Mouse (Mus musculus) testis, postnatal 10 days (tissue): ENCODE measurements at regions not wholly inside any gene's neighbourhood (a gene's known extent, or its start where the extent isn't known, plus 50 kb on each side); places are given as distances from the start of the nearest gene placed in this dataset.
"Not testable (repeated sequence)": the region's sequence is repeated elsewhere in the genome, so short reads cannot be mapped to it uniquely, and the experiment has no call there.

ENCODE experiments used
- DNase-seq: peaks from one replicate; pipeline ENCODE4 v3.0.0; 2021; ENCODE audit warnings: low spot score

GRCm38 (mm10) chr7:69167456-69167855, 418.4 kb upstream of the Arrdc4 start:
- no peak for DNase-seq

GRCm38 (mm10) chr7:69161916-69162315, 412.9 kb upstream of the Arrdc4 start:
- no peak for DNase-seq

DNA sequence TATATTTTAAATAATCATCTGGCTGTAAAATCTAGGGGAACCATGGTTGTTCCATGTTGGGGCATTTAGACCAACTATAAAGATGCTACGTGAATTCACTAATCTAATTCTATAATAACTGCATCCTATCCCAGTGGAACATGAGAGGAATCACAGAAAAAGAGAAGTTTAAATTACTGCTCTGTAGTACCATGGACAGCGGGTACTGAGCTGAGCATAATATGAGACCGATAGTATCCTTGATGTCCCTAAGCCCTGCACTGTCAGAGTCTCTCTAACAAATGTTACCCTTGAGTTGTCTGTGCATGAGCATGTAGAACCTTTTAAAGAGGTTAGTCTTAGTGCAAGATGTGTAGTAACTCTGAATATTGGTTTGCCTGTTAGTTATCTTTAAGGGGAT, 393.3 kb upstream of the Arrdc4 start:
- DNase-seq: no peak

DNA sequence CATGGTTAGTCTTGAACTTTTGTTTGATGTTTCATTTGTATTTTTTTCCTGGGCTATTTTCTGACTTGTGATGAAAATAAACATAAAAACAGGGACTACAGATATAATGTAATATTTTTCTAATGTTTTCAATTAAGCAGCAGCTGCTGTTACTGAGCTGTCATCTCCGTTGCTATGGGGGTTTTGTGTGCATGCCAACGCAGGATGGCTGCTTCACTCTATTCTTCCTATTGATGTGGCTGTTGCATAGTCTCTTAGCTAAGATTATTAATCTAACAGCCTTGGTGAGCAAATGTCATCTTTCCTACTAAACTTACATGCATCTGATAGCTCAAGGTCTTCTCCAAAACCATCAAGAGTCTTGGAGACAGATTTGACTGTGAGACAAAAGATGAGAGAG, 384.4 kb upstream of the Arrdc4 start:
- DNase-seq: no peak

- DNase-seq: not testable (repeated sequence)
These were observed 352.7 kb upstream of the Arrdc4 start for GRCm38 (mm10) chr7:69101770-69102169.

DNA sequence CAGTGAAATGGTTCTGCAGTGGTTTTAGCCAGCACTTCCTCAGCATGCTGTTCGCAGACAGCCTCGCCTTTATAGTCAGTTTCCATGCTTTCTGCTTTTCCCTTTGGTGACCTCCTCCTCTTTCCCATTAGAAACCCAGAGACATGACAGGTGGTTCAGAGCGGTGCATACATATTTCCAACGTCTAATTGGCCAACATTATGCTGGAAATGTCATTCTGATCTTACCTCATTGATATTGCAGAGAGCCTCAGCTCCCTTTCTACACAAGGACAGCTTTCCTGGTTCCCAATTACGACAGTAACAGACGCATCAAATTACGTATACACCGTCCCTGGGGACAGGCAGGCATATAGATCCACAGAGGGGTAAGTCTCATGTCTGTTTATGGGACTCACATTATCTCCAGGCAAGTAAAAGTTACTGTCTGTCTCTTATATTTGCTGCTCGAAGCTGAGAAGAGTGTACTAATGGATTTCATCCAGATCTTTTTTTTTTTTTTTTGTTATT, 348.6 kb upstream of the Arrdc4 start:
- DNase-seq: no peak

DNA sequence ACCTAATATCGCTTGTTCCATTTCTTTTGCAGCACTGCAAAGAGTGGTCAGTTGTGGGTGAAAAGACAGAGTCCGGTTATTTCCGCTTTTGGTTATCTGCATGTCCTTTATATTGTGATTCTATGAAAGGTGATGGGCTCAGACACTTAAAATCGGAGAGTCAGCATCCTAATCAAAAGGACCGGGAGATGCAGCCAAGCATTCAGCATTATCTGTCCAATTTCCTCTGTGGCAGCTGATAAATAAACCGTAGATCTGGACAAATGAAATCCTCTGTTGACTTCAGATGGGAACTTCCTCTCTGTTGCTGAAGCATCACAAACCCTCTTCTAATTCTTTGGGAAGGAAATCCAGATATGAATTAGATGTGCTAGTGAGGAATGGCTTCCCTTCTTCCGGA, 325.7 kb upstream of the Arrdc4 start:
- no peak for DNase-seq

DNA sequence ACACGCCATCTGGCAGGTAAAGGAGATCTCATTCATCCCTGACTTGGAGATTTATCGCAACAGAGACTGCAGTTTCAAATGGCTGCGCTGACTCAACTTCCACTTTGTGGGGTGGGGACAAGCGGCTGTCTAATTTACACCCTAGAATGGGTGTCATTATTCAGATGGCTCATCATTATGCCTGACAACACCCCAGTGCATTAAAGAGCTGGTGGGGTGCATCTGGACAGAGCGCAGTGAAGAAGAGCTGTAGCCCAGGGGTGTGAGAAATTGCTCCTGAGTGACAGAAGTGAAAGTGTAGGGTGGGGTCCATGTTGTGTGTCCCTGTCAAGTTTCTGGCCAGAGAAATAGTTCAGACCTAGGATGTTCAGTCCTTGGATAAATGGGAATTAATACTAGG, 314.0 kb upstream of the Arrdc4 start:
- no peak for DNase-seq

DNA sequence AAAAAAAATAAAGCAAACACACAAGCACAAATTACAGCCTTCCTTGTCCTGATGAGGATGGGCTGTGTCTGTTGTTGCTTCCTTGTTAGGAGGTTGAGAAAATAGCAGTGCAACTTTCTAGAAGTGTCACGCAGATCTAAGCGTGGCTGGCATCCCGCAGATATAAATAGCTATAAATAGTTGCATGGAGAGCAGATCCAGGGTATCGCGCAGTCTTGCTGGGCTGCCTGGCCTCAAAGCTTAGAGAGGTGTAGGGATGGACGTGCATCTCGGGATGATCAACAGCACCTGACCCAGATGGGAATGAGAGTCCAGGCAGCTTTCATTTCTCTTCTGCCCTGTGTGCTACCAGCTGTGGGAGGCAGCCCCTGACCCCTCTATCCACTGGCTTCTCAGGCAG, 313.5 kb upstream of the Arrdc4 start:
- DNase-seq: no peak

- DNase-seq: no peak
These were observed 313.1 kb upstream of the Arrdc4 start for GRCm38 (mm10) chr7:69062094-69062493.

DNA sequence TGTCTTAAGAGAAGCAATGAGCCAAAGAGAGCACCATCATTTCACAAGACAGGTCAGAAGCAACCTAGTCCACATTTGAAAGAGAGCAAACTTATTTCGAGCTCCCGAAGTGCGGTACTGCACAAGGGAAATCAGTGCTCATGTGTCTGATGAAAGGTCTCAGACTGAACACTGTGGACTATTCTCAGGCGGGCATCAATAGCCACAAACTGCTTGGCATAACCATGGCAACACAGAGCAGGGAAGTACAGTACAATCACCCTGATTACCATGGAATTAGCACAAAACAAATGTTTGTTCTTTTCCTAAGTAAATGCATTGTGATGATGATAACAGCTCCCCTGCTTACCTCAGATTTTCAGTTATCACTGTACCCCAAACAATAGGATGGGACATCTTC, 312.2 kb upstream of the Arrdc4 start:
- DNase-seq: no peak

- DNase-seq: no peak
These were observed 267.5 kb upstream of the Arrdc4 start for GRCm38 (mm10) chr7:69016575-69016974.

- no peak for DNase-seq
These were observed 266.0 kb upstream of the Arrdc4 start for GRCm38 (mm10) chr7:69015047-69015446.

DNA sequence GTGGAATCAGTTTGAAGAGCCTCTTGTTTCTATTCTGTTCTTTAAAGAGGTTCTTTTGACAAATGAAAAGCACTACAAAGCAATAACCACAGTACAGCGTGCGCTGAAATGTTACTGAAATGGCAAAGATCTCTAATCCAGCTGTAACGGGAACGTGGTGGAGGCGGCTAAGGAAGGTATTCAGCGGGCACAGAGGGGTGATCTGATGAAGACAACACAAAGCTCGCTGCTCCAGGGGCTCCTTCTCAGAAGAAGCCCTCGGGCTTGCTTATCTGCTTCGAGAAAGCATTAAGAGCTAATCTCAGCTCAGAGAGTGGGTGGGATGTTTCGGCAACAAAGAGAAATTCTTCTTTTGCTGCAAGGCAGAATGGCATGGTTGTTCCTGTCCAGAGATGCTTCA, 258.2 kb upstream of the Arrdc4 start:
- no peak for DNase-seq

- no peak for DNase-seq
These were observed 239.0 kb upstream of the Arrdc4 start for GRCm38 (mm10) chr7:68988061-68988460.

GRCm38 (mm10) chr7:68983937-68984336, 234.9 kb upstream of the Arrdc4 start:
- DNase-seq: no peak

DNA sequence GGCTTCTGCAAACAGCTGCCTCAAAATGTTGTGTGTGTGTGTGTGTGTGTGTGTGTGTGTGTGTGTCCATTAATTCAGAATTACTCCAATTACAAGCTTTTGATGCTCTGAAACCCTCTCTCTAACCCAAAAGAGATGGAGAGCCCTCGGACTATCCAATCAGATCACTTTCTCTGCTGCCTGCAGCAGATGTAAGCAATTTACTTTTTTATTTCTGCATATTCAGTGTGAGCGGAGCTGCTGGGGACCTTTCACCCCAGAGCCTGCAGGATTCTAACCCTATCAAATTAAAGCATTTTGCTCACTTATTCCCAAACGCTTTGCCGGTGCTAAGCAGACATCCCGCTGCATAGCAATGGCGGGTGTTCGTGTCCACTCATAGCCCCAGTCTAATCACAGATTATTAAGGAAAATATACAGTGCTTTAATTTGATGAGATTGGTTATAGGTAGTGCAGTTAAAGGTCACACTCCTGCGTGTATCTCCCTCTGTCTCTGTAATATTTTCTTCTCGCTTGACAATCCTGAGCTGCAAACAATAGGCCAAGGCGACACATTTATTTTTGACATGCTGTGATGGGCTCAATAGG, 234.0 kb upstream of the Arrdc4 start:
- no peak for DNase-seq

- DNase-seq: no peak
These were observed 229.5 kb upstream of the Arrdc4 start for GRCm38 (mm10) chr7:68978576-68978975.

DNA sequence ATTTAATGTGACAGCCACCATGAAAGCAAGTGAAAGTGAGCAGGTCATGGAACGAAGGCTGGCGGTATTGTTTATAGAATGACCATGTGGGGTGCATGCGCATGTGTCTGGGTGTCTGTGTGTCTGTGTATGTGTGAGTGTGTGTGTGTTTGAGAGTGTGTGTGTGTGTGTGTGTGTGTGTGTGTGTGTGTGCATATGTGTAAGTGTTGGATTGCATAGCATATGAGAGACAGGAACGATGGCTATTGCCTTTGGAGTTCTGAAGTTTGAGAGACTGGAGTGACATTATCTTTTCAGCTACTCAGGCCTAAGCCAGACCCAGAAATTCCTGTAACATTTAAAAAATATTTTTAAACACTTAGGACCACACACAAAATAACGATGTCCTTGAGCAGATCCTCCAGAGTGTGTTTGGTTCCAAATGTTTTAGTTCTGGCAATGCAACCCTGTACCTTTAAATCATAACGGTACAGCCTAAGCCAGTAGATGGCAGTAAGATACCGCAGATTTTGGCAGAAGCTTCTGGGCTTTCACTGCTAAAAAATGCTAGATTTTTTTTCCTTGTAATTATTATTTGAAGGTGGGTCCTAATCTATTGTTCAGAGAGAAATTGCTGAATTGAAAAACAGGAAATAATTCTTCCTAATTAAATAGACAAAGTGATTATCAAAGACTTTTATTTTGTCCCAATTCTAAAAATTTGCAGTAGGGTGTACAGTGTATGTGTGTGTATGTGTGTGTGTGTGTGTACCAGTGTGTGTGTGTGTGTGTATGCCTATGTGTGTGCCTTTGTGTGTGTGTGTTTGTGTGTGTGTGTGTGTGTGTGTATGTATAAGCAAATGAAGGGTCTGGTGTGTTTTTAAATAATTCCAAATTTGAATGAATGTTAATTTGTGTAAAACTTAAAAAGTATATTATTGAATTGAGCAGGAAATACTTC, 228.0 kb upstream of the Arrdc4 start:
- no peak for DNase-seq

DNA sequence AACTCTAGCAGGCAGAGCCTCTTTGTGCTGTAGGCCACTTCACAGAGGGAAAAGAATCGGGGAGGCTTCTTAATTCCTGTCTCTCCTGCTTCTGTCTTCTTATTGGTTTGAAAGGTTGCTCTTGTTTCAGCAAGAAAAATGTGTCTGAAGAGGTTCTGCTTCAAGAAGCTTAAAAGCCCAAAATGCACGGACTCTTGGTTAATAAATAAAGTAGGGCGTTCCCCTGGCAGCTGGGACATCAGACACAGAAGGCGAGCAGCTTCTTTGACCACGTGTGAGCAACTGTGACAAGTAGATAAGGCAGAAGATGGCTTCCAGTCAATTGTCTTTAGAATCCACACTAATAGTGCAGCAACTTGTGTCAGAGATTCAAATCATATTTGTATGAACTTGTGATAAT, 226.9 kb upstream of the Arrdc4 start:
- no peak for DNase-seq

DNA sequence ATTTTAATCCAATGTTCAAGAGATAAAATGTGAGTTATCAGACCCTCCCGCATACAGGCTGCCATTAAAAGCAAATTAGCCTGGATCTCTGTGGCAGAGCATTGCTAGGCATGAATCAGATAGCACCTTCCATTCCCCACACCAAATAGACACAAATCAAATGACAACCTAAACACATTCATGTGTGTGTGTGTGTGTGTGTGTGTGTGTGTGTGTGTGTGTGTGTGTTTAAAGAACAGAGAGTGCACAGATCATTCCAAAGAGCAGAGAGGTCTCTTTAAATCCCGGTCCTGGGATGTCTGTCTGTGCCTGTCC, 226.5 kb upstream of the Arrdc4 start:
- no peak for DNase-seq

- no peak for DNase-seq
These were observed 225.9 kb upstream of the Arrdc4 start for GRCm38 (mm10) chr7:68974761-68975579.
